Mouse (Mus musculus): ENCODE measurements around the gene Phlpp2.

DNA sequence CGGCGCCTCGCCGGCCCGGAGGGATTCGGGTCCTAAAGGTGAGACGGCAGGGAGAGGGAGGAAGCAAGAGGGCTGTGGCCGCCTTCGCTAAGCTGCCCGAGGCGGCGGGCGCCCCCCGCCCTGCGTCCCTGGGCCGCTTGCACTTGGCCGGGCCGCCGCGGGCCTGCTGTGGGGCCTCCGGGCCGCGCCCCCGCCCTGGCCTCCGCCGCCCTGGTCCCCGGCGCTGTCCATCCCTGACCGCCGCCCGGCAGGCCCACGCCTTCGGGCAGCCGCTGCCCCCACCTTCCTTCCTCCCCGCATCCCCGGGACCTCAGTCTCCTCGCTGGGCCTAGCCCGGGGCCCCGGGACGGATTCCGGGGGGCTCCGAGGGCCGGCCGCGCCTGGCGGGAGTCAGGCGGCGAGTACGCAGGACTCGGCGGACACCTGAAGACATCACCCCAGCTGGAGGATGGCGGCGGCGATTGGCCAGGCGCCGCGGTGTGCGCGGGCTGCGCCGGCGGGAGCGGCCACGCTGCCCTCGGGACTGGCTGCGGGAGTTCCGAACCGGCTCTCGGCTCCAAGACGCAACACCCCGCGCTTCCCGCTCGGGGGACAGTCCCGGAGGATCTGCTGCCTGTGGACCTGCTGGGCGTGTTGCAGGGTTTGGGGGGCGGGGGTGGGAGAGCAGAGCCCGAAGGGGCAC, 479 bp downstream of the Phlpp2 start:
- no peak for TF ChIP-seq POLR2A (IDR thresholded peaks at IDR 0.05; ENCODE audit: low read depth, low read length)
- TF ChIP-seq CTCF (IDR thresholded peaks at IDR 0.05; ENCODE audit: borderline replicate concordance, insufficient read depth, low read length): no peak
